Mouse (Mus musculus) ES-Bruce4 (cell line): Measurements from ENCODE around the gene Helz2.

Experiments
- CTCF ChIP-seq: IDR thresholded peaks from one replicate; pipeline ENCODE4 v1.8.1; 2011; ENCODE audit warnings: low read depth, low read length
- EP300 ChIP-seq: IDR thresholded peaks from 2 replicates; pipeline ENCODE4 v1.6.1; 2011; ENCODE audit warnings: low read depth, low read length; ENCODE audit not compliant: insufficient read depth
- POLR2A ChIP-seq: IDR thresholded peaks from one replicate; pipeline ENCODE4 v1.8.1; 2011; ENCODE audit warnings: low read length; ENCODE audit not compliant: insufficient read depth

GRCm38 (mm10) chr2:181276766-181277165 is 34.9 kb upstream of the Helz2 start:
- TF ChIP-seq CTCF = no peak
- TF ChIP-seq POLR2A = no peak
- TF ChIP-seq EP300 = no peak
